Mouse (Mus musculus) E14TG2a.4 (cell line): Measurements from ENCODE around the gene Aff4.

Experiments used
- CTCF ChIP-seq: conservative IDR thresholded peaks from 2 replicates; pipeline ENCODE4 v1.5.1; 2014; ENCODE audit warnings: low read length
- NANOG ChIP-seq: IDR thresholded peaks from 2 replicates; pipeline ENCODE4 v1.6.1; 2014; ENCODE audit warnings: borderline replicate concordance, low read length, mixed read lengths

DNA sequence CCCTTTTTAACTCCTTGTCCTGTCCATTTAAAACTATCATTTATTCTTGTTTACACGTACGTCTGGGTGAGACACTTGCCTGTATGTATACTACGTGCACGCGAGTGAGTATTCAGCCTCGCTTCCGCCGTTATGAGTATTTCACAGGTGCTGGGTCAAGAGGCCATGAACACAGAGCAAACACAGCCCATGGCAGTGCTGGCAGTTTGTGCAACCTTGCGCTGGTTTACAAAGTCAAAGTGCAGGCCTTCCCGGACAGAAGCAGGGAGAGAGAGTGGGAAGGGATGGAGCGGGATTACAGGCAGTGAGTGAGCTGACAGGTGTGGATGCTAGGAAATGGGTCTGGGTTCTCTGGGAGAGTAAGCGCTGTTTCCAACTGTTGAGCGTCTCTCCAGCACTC, 95.5 kb downstream of the Aff4 start:
- TF ChIP-seq CTCF (no peak), NANOG (no peak)
